Mouse (Mus musculus) kidney, adult 2 months (tissue): ENCODE data around the gene Gm4969. TPM values are rescaled to one million over a fixed set of nuclear protein-coding genes. Genes with fewer than 3 reads are reported as not detected.
"Not testable (repeated sequence)": the region's sequence is repeated elsewhere in the genome, so short reads cannot be mapped to it uniquely, and the experiment has no call there.

Source experiments
- DNase-seq: peaks from one replicate; pipeline ENCODE4 v3.0.0; 2021
- H3K27ac ChIP-seq: fragments of 200-500 bp; 2 replicates; pipeline ENCODE4 v1.5.1; 2012; ENCODE audit warnings: low read depth, low read length, control low read depth, inconsistent platforms; ENCODE audit not compliant: insufficient read depth
- H3K27me3 ChIP-seq: fragments of 200-500 bp; replicated peaks from 2 replicates; pipeline ENCODE4 v1.6.1; 2012; ENCODE audit warnings: mild to moderate bottlenecking, moderate library complexity, low read length, inconsistent platforms; ENCODE audit not compliant: control insufficient read depth, insufficient read depth
- H3K36me3 ChIP-seq: fragments of 200-500 bp; 2 replicates; pipeline ENCODE4 v1.6.1; 2012; ENCODE audit warnings: mild to moderate bottlenecking, moderate library complexity, low read length, inconsistent platforms; ENCODE audit not compliant: control insufficient read depth, insufficient read depth
- H3K4me1 ChIP-seq: fragments of 200-500 bp; 2 replicates; pipeline ENCODE4 v1.6.1; 2011; ENCODE audit warnings: low read length; ENCODE audit not compliant: control insufficient read depth, insufficient read depth
- H3K4me3 ChIP-seq: fragments of 200-500 bp; 2 replicates; pipeline ENCODE4 v1.5.1; 2011; ENCODE audit warnings: mild to moderate bottlenecking, low read depth, low read length, control low read depth; ENCODE audit not compliant: insufficient read depth
- CTCF ChIP-seq: fragments of 200-500 bp; conservative IDR thresholded peaks from 2 replicates; pipeline ENCODE4 v1.5.1; 2011; ENCODE audit warnings: low read depth, mild to moderate bottlenecking, control low read depth, low read length, moderate library complexity, mixed read lengths; ENCODE audit not compliant: insufficient read depth, insufficient read length
- POLR2A ChIP-seq: fragments of 200-500 bp; IDR thresholded peaks from one replicate; pipeline ENCODE4 v1.6.1; 2011; ENCODE audit warnings: low read depth, low read length, control low read depth
- WGBS: fragments of 180-500 bp; shearing (Covaris S2); methylation state at CpG from one replicate; pipeline ENCODE4 v1.1.7; 2018; 5-methylcytosine and 5-hydroxymethylcytosine counted together
- polyA plus RNA-seq: library from polyadenylated mRNA; depleted of rRNA; stranded (reverse); fragments of >200 nt; gene quantifications from 2 replicates; pipeline ENCODE4 v1.2.3, GENCODE M21; 2012

Gene Gm4969
- polyA plus RNA-seq, 1 experiment = 0.03 TPM

DNA sequence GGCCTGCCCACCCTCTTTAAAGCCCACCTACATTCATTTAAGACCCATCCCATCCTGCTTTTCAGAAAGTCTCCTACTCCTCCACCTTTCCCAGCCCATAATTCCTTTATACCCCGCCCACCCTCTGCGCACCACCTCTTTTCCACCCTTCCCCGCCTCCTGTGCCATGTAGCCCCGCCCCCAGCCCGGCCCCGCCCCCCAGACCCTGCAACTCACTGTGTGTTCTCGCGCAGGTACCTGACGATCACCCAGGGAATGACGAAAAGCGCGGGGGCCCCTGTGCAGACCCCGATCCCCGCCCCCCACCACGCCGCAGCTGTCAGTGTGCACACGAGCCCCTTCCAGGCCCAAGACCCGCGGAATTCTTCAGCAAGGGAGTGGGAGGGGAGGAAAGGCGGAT, 41.9 kb upstream of the Gm4969 start:
- Histone ChIP-seq H3K4me3 (no peak overlapping the region), H3K27ac (no peak overlapping the region), H3K27me3 (no peaks in the 10 kb centered on the region), H3K36me3 (no peaks in the 10 kb centered on the region), H3K4me1 (no peaks in the 10 kb centered on the region)
- no peak for TF ChIP-seq POLR2A
- no peak for TF ChIP-seq CTCF
- no peak for DNase-seq
- WGBS = 2% methylated on average over 20 of the region's 20 CpGs

DNA sequence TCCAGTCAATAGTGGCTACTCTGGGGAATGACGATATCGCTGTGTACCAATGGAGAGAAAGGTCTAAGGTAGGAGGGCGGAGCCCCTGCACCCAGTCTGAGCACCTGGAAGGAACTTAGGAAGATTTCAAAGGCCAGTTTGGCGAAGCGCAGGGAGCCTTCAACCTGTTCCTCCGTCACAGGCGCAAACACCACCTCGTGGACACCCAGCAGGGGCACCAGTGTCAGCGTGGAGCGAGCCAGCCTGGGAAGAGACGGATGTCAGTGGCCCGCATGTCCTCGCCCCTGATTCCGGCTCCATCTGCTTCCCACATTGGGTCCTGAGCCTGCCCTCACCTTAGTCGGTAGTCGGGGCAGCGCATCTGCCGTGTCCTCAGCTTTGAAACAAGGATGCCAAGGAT, 41.2 kb upstream of the Gm4969 start:
- WGBS = 16% methylated on average over 18 of the region's 18 CpGs
- TF ChIP-seq POLR2A (no peak), CTCF (no peak)

DNA sequence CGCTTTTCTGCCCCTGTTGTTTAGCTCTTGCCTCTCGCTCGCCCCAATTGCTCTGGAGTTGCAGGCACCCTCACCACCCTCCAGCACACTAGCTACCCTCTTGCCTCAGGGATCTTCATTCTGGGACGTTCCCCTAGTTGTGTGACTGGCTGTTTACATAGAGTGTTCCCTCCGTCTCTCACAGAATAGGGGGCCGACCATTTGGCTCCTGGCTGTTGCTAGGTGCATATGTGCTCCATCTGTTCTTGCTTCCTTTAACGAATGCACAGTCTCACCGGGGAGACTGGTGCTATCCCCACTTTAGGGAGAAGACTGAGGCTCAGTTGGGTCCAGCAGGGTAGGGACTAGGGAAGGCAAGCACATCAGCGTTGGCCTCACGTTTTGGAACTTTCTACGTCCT, 40.4 kb upstream of the Gm4969 start:
- no peaks in the 10 kb centered on the region for H3K27me3 ChIP-seq
- no peaks in the 10 kb centered on the region for H3K4me1 ChIP-seq
- 65% methylated on average over 11 of the region's 11 CpGs for WGBS
- no peak for DNase-seq
- H3K36me3 ChIP-seq = no peaks in the 10 kb centered on the region
- no peak overlapping the region for H3K27ac ChIP-seq
- no peak overlapping the region for H3K4me3 ChIP-seq
- no peak for TF ChIP-seq CTCF

More for the DNA sequence above, 41.2 kb upstream of the Gm4969 start:
- no peaks in the 10 kb centered on the region for H3K4me1 ChIP-seq
- no peak overlapping the region for H3K4me3 ChIP-seq
- DNase-seq = no peak
- H3K27me3 ChIP-seq = no peaks in the 10 kb centered on the region
- no peak overlapping the region for H3K27ac ChIP-seq
- H3K36me3 ChIP-seq = no peaks in the 10 kb centered on the region

GRCm38 (mm10) chr7:19157160-19157800, 39.1 kb upstream of the Gm4969 start:
- TF ChIP-seq CTCF (peak; percentile 90), POLR2A (no peak)
- Histone ChIP-seq H3K4me3 (no peak overlapping the region), H3K36me3 (no peaks in the 10 kb centered on the region), H3K4me1 (no peaks in the 10 kb centered on the region), H3K27ac (no peak overlapping the region), H3K27me3 (no peaks in the 10 kb centered on the region)
- 7% methylated on average over 30 of the region's 30 CpGs for WGBS
- peak; percentile 94 for DNase-seq

DNA sequence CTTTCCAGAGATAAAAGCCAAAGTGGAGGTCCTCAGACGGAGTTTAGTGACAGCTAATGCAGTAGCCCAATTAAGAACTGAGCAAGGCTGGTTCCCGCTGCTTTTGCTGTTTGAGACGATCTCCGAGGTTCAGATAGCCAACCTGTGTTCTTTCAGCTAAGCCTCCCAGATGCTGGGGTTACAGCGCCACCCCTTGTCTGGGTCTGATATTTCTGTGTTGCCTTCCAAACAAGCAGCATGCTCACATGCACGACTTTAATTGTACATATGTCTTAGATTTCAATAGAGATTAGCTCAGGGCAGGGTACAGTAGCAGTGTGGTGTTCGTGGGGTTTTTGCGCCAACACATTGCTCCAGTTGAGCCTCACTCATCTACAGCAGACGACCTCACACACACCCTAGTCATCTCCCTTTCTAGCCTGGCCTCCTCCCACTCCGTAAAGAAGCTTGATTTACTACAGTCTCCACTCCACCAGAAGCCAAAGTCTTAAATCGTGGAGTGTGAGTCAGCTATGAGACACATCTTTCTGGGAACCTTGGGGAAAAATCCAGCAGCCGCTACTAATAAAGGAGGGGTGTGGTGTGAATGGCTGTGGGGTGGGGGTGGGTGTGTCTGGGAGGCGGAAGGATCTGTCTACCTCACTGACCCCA, 37.8 kb upstream of the Gm4969 start:
- Histone ChIP-seq H3K4me3 (no peak overlapping the region), H3K27ac (no peak overlapping the region), H3K4me1 (no peaks in the 10 kb centered on the region), H3K36me3 (no peaks in the 10 kb centered on the region), H3K27me3 (no peaks in the 10 kb centered on the region)
- TF ChIP-seq POLR2A (no peak), CTCF (peak; percentile 38; the same call in 1 of the 2 replicates)
- DNase-seq = no peak
- WGBS = 49% methylated on average over 13 of the region's 13 CpGs

- DNase-seq = no peak
- no peak overlapping the region for H3K4me3 ChIP-seq
- no peak overlapping the region for H3K27ac ChIP-seq
- no peaks in the 10 kb centered on the region for H3K36me3 ChIP-seq
- no peaks in the 10 kb centered on the region for H3K27me3 ChIP-seq
- no peak for TF ChIP-seq POLR2A
- TF ChIP-seq CTCF = no peak
- no peaks in the 10 kb centered on the region for H3K4me1 ChIP-seq
- 73% methylated on average over 8 of the region's 8 CpGs for WGBS
Observed at GRCm38 (mm10) chr7:19154796-19155195, 36.6 kb upstream of the Gm4969 start.

DNA sequence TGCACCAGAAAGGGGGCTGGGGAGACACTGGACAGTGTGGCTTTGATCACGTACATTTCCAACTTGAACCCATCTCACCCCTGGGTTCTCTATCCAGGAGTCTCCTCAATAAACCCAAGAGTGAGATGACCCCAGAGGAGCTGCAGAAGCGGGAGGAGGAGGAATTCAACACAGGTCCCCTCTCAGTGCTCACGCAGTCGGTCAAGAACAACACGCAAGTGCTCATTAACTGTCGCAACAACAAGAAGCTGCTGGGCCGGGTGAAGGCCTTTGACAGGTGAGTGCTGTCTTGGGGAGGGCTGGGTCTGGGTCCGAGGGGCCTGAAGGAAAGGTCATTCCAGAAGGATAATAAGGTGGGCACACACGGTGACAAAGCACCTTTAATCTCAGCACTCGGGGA, 33.0 kb upstream of the Gm4969 start:
- not testable (repeated sequence) for H3K4me3 ChIP-seq, H3K27me3 ChIP-seq, DNase-seq, H3K36me3 ChIP-seq, H3K27ac ChIP-seq, H3K4me1 ChIP-seq
- WGBS = 85% methylated on average over 10 of the region's 10 CpGs
